Mouse (Mus musculus) layer of hippocampus, adult 9-10 months (tissue): ENCODE measurements around the gene Nat8f1.
"Not testable (repeated sequence)": the region's sequence is repeated elsewhere in the genome, so short reads cannot be mapped to it uniquely, and the experiment has no call there.

Experiments used
- DNase-seq: peaks from one replicate; pipeline ENCODE4 v3.0.0; 2022; ENCODE audit warnings: low spot score

The Nat8f1 gene

GRCm38 (mm10) chr6:85906911-85907351 lies 8.6 kb downstream of the Nat8f1 start:
- DNase-seq, result peak; percentile 46

GRCm38 (mm10) chr6:85904642-85905061 lies 10.8 kb downstream of the Nat8f1 start, which contains the start of gene Nat8f4:
TSS of gene Nat8f4 (minus strand) at chr6:85904884.
- peak; percentile 74 for DNase-seq

GRCm38 (mm10) chr6:85902303-85902702 lies 13.2 kb downstream of the Nat8f1 start:
- DNase-seq, result no peak

GRCm38 (mm10) chr6:85898596-85899475 lies 16.7 kb downstream of the Nat8f1 start:
- not testable (repeated sequence) for DNase-seq

GRCm38 (mm10) chr6:85895061-85895648 lies 20.3 kb downstream of the Nat8f1 start:
- not testable (repeated sequence) for DNase-seq

- no peak for DNase-seq
These were observed 26.5 kb downstream of the Nat8f1 start for GRCm38 (mm10) chr6:85888961-85889360.

GRCm38 (mm10) chr6:85884311-85884710 lies 31.2 kb downstream of the Nat8f1 start:
- DNase-seq, result no peak

GRCm38 (mm10) chr6:85883246-85883645 lies 32.2 kb downstream of the Nat8f1 start:
- DNase-seq, result not testable (repeated sequence)

GRCm38 (mm10) chr6:85869006-85869405 lies 46.5 kb downstream of the Nat8f1 start, which contains the start of gene Nat8f2:
TSS of gene Nat8f2 (minus strand) at chr6:85869158.
- DNase-seq, result not testable (repeated sequence)

GRCm38 (mm10) chr6:85867726-85868690 lies 47.5 kb downstream of the Nat8f1 start:
- DNase-seq, result no peak

- DNase-seq, result not testable (repeated sequence)
These were observed 48.5 kb downstream of the Nat8f1 start for GRCm38 (mm10) chr6:85866995-85867394.

- DNase-seq, result not testable (repeated sequence)
These were observed 49.3 kb downstream of the Nat8f1 start for GRCm38 (mm10) chr6:85866166-85866565.

GRCm38 (mm10) chr6:85864900-85865639 lies 50.4 kb downstream of the Nat8f1 start:
- DNase-seq, result not testable (repeated sequence)

GRCm38 (mm10) chr6:85863840-85864239 lies 51.6 kb downstream of the Nat8f1 start:
- no peak for DNase-seq

- no peak for DNase-seq
These were observed 52.4 kb downstream of the Nat8f1 start for GRCm38 (mm10) chr6:85863136-85863535.

GRCm38 (mm10) chr6:85862565-85862964 lies 52.9 kb downstream of the Nat8f1 start:
- no peak for DNase-seq

- no peak for DNase-seq
These were observed 54.2 kb downstream of the Nat8f1 start for GRCm38 (mm10) chr6:85861247-85861646.
